Mouse (Mus musculus) erythroblast, embryonic 14.5 days (primary cell): ENCODE measurements at regions not wholly inside any gene's neighbourhood (a gene's known extent, or its start where the extent isn't known, plus 50 kb on each side); places are given as distances from the start of the nearest gene placed in this dataset.

Source experiments
- H3K27me3 ChIP-seq: 2 replicates; pipeline ENCODE4 v1.6.1; 2012; ENCODE audit warnings: inconsistent platforms; ENCODE audit not compliant: control insufficient read depth
- H3K36me3 ChIP-seq: 2 replicates; pipeline ENCODE4 v1.6.1; 2012; ENCODE audit warnings: mild to moderate bottlenecking, inconsistent platforms; ENCODE audit not compliant: control insufficient read depth
- H3K4me1 ChIP-seq: 2 replicates; pipeline ENCODE4 v1.6.1; 2012; ENCODE audit warnings: inconsistent platforms; ENCODE audit not compliant: control insufficient read depth
- H3K4me3 ChIP-seq: replicated peaks from 2 replicates; pipeline ENCODE3; 2012; ENCODE audit warnings: moderate library complexity, mild to moderate bottlenecking, inconsistent platforms
- H3K9me3 ChIP-seq: 2 replicates; pipeline ENCODE4 v1.6.1; 2012; ENCODE audit warnings: low read length, inconsistent platforms, mixed read lengths; ENCODE audit not compliant: control insufficient read depth
- GATA1 ChIP-seq: IDR thresholded peaks from 2 replicates; pipeline ENCODE4 v1.6.1; 2012; ENCODE audit warnings: low read length, inconsistent platforms, mixed read lengths
- TAL1 ChIP-seq: IDR thresholded peaks from 3 replicates; pipeline ENCODE4 v1.6.1; 2012; ENCODE audit warnings: low read length, inconsistent platforms, mixed read lengths

GRCm38 (mm10) chr13:101965537-101965936 is 197.5 kb upstream of the Pik3r1 start:
- Histone ChIP-seq H3K4me1 (no peaks in the 10 kb centered on the region), H3K4me3 (no peak overlapping the region), H3K9me3 (peaks cover 2% of the 10 kb centered on the region; the same call in 1 of the 2 replicates), H3K36me3 (no peaks in the 10 kb centered on the region), H3K27me3 (no peaks in the 10 kb centered on the region)
- TF ChIP-seq TAL1 (no peak), GATA1 (no peak)

GRCm38 (mm10) chr13:101966799-101967397 is 198.9 kb upstream of the Pik3r1 start:
- no peaks in the 10 kb centered on the region for H3K27me3 ChIP-seq
- H3K4me1 ChIP-seq = no peaks in the 10 kb centered on the region
- no peaks in the 10 kb centered on the region for H3K9me3 ChIP-seq
- H3K4me3 ChIP-seq = no peak overlapping the region
- no peak for TF ChIP-seq GATA1
- no peak for TF ChIP-seq TAL1
- H3K36me3 ChIP-seq = no peaks in the 10 kb centered on the region

- no peaks in the 10 kb centered on the region for H3K9me3 ChIP-seq
- H3K4me3 ChIP-seq = no peak overlapping the region
- TF ChIP-seq GATA1 = no peak
- no peak for TF ChIP-seq TAL1
- no peaks in the 10 kb centered on the region for H3K36me3 ChIP-seq
- no peaks in the 10 kb centered on the region for H3K4me1 ChIP-seq
- H3K27me3 ChIP-seq = no peaks in the 10 kb centered on the region
These were observed 199.4 kb upstream of the Pik3r1 start for GRCm38 (mm10) chr13:101967466-101967865.

GRCm38 (mm10) chr13:101976766-101977165 is 208.7 kb upstream of the Pik3r1 start:
- no peak for TF ChIP-seq GATA1
- TF ChIP-seq TAL1 = no peak
- Histone ChIP-seq H3K27me3 (no peaks in the 10 kb centered on the region), H3K9me3 (no peaks in the 10 kb centered on the region), H3K4me1 (no peaks in the 10 kb centered on the region), H3K4me3 (no peak overlapping the region), H3K36me3 (no peaks in the 10 kb centered on the region)

GRCm38 (mm10) chr13:101980171-101980835 is 212.3 kb upstream of the Pik3r1 start:
- Histone ChIP-seq H3K36me3 (no peaks in the 10 kb centered on the region), H3K27me3 (no peaks in the 10 kb centered on the region), H3K4me3 (no peak overlapping the region), H3K4me1 (no peaks in the 10 kb centered on the region), H3K9me3 (no peaks in the 10 kb centered on the region)
- TF ChIP-seq GATA1 = no peak
- TF ChIP-seq TAL1 = no peak

GRCm38 (mm10) chr13:101988637-101989413 is 220.8 kb upstream of the Pik3r1 start:
- TF ChIP-seq GATA1 (no peak), TAL1 (no peak)
- Histone ChIP-seq H3K4me1 (no peaks in the 10 kb centered on the region), H3K4me3 (no peak overlapping the region), H3K36me3 (no peaks in the 10 kb centered on the region), H3K9me3 (no peaks in the 10 kb centered on the region), H3K27me3 (no peaks in the 10 kb centered on the region)

- H3K4me3 ChIP-seq = no peak overlapping the region
- H3K36me3 ChIP-seq = no peaks in the 10 kb centered on the region
- H3K27me3 ChIP-seq = no peaks in the 10 kb centered on the region
- no peak for TF ChIP-seq GATA1
- no peak for TF ChIP-seq TAL1
- no peaks in the 10 kb centered on the region for H3K4me1 ChIP-seq
- H3K9me3 ChIP-seq = no peaks in the 10 kb centered on the region
These were observed 223.7 kb upstream of the Pik3r1 start for GRCm38 (mm10) chr13:101991729-101992128.

- H3K27me3 ChIP-seq = no peaks in the 10 kb centered on the region
- no peak overlapping the region for H3K4me3 ChIP-seq
- no peaks in the 10 kb centered on the region for H3K36me3 ChIP-seq
- no peaks in the 10 kb centered on the region for H3K9me3 ChIP-seq
- TF ChIP-seq TAL1 (no peak), GATA1 (no peak)
- no peaks in the 10 kb centered on the region for H3K4me1 ChIP-seq
These were observed 226.8 kb upstream of the Pik3r1 start for GRCm38 (mm10) chr13:101994779-101995178.

GRCm38 (mm10) chr13:101995529-101995928 is 227.5 kb upstream of the Pik3r1 start:
- Histone ChIP-seq H3K4me1 (no peaks in the 10 kb centered on the region), H3K9me3 (no peaks in the 10 kb centered on the region), H3K27me3 (no peaks in the 10 kb centered on the region), H3K4me3 (no peak overlapping the region), H3K36me3 (no peaks in the 10 kb centered on the region)
- TF ChIP-seq GATA1 = no peak
- TF ChIP-seq TAL1 = no peak
